Mouse (Mus musculus): ENCODE measurements around the gene Grsf1.
A peak's percentile ranks its signal among the peaks of the same experiment; 100 is the strongest.

The Grsf1 gene

GRCm38 (mm10) chr5:88688583-88689187 lies 12.7 kb upstream of the Grsf1 start:
- no peak for DNase-seq (ENCODE audit: low read depth)

GRCm38 (mm10) chr5:88687996-88688406 lies 12.0 kb upstream of the Grsf1 start:
- DNase-seq (ENCODE audit: low read depth) = no peak

GRCm38 (mm10) chr5:88685745-88686299 lies 9.9 kb upstream of the Grsf1 start:
- no peak for DNase-seq (ENCODE audit: low read depth)

- no peak for DNase-seq (ENCODE audit: low read depth)
Observed at GRCm38 (mm10) chr5:88685306-88685705, 9.3 kb upstream of the Grsf1 start.

GRCm38 (mm10) chr5:88684226-88684625 lies 8.3 kb upstream of the Grsf1 start:
- no peak for DNase-seq (ENCODE audit: low read depth)

GRCm38 (mm10) chr5:88683706-88684105 lies 7.7 kb upstream of the Grsf1 start:
- DNase-seq (ENCODE audit: low read depth) = no peak

- DNase-seq (ENCODE audit: low read depth) = no peak
Observed at GRCm38 (mm10) chr5:88680567-88680966, 4.6 kb upstream of the Grsf1 start.

- no peak for DNase-seq (ENCODE audit: low read depth)
Observed at GRCm38 (mm10) chr5:88679341-88679740, 3.4 kb upstream of the Grsf1 start.

- no peak for DNase-seq (ENCODE audit: low read depth)
Observed at GRCm38 (mm10) chr5:88678929-88679328, 3.0 kb upstream of the Grsf1 start.

GRCm38 (mm10) chr5:88674703-88675442 lies 1.1 kb downstream of the Grsf1 start:
- DNase-seq (ENCODE audit: low read depth) = peak; percentile 47

- no peak for DNase-seq (ENCODE audit: low read depth)
Observed at GRCm38 (mm10) chr5:88663875-88664274, 12.1 kb downstream of the Grsf1 start.

- DNase-seq (ENCODE audit: low read depth) = no peak
Observed at GRCm38 (mm10) chr5:88663151-88663550, 12.8 kb downstream of the Grsf1 start.

GRCm38 (mm10) chr5:88657868-88658267 lies 18.1 kb downstream of the Grsf1 start:
- DNase-seq (ENCODE audit: low read depth) = no peak

- DNase-seq (ENCODE audit: low read depth) = no peak
Observed at GRCm38 (mm10) chr5:88652589-88652988, 23.4 kb downstream of the Grsf1 start.

- DNase-seq (ENCODE audit: low read depth) = peak; percentile 40
Observed at GRCm38 (mm10) chr5:88649250-88650173, 26.5 kb downstream of the Grsf1 start.

GRCm38 (mm10) chr5:88645405-88645804 lies 30.6 kb downstream of the Grsf1 start:
- no peak for DNase-seq (ENCODE audit: low read depth)

GRCm38 (mm10) chr5:88644901-88645300 lies 31.1 kb downstream of the Grsf1 start:
- DNase-seq (ENCODE audit: low read depth) = no peak

- DNase-seq (ENCODE audit: low read depth) = no peak
Observed at GRCm38 (mm10) chr5:88643491-88643890, 32.5 kb downstream of the Grsf1 start.

GRCm38 (mm10) chr5:88642786-88643185 lies 33.2 kb downstream of the Grsf1 start:
- no peak for DNase-seq (ENCODE audit: low read depth)

GRCm38 (mm10) chr5:88634076-88634475 lies 41.9 kb downstream of the Grsf1 start:
- no peak for DNase-seq (ENCODE audit: low read depth)

GRCm38 (mm10) chr5:88632463-88632862 lies 43.5 kb downstream of the Grsf1 start:
- no peak for DNase-seq (ENCODE audit: low read depth)

GRCm38 (mm10) chr5:88631545-88631944 lies 44.4 kb downstream of the Grsf1 start:
- no peak for DNase-seq (ENCODE audit: low read depth)
